Mouse (Mus musculus): ENCODE measurements around the gene Mrps24.

The Mrps24 gene

GRCm38 (mm10) chr11:5715630-5716105 is at the start of gene Mrps24:
TSS of gene Mrps24 (minus strand) at chr11:5715680.
- no peak for DNase-seq (ENCODE audit: low spot score in 2 of 2)

- DNase-seq (ENCODE audit: low spot score in 2 of 2): no peak
Observed at GRCm38 (mm10) chr11:5762633-5762982, 47.1 kb upstream of the Mrps24 start.

- DNase-seq (ENCODE audit: low spot score in 2 of 2): peak; percentile 89 to 95
Observed at GRCm38 (mm10) chr11:5761820-5762632, 46.5 kb upstream of the Mrps24 start, which contains the start of gene Urgcp. TSS of gene Urgcp (minus strand) at chr11:5762376.

GRCm38 (mm10) chr11:5753755-5754154 is 38.3 kb upstream of the Mrps24 start:
- DNase-seq (ENCODE audit: low spot score in 2 of 2): no peak

- DNase-seq (ENCODE audit: low spot score in 2 of 2): no peak
Observed at GRCm38 (mm10) chr11:5744951-5745350, 29.5 kb upstream of the Mrps24 start.

GRCm38 (mm10) chr11:5742106-5742505 is 26.6 kb upstream of the Mrps24 start:
- DNase-seq (ENCODE audit: low spot score in 2 of 2): no peak

GRCm38 (mm10) chr11:5740965-5741627 is 25.6 kb upstream of the Mrps24 start:
- peak; percentile 63 to 70 for DNase-seq (ENCODE audit: low spot score in 2 of 2)

GRCm38 (mm10) chr11:5740599-5740964 is 25.1 kb upstream of the Mrps24 start:
- DNase-seq (ENCODE audit: low spot score in 2 of 2): peak in 1 of 2 experiments; percentile 59

GRCm38 (mm10) chr11:5739846-5740245 is 24.4 kb upstream of the Mrps24 start:
- DNase-seq (ENCODE audit: low spot score in 2 of 2): no peak

GRCm38 (mm10) chr11:5738888-5739632 is 23.6 kb upstream of the Mrps24 start:
- no peak for DNase-seq (ENCODE audit: low spot score in 2 of 2)

GRCm38 (mm10) chr11:5737137-5737536 is 21.7 kb upstream of the Mrps24 start:
- DNase-seq (ENCODE audit: low spot score in 2 of 2): no peak

- DNase-seq (ENCODE audit: low spot score in 2 of 2): no peak
Observed at GRCm38 (mm10) chr11:5734323-5734722, 18.8 kb upstream of the Mrps24 start.

- no peak for DNase-seq (ENCODE audit: low spot score in 2 of 2)
Observed at GRCm38 (mm10) chr11:5732401-5732800, 16.9 kb upstream of the Mrps24 start.

- no peak for DNase-seq (ENCODE audit: low spot score in 2 of 2)
Observed at GRCm38 (mm10) chr11:5729582-5729981, 14.1 kb upstream of the Mrps24 start.

- no peak for DNase-seq (ENCODE audit: low spot score in 2 of 2)
Observed at GRCm38 (mm10) chr11:5718611-5719354, 3.3 kb upstream of the Mrps24 start.

- no peak for DNase-seq (ENCODE audit: low spot score in 2 of 2)
Observed at GRCm38 (mm10) chr11:5716938-5717705, 1.6 kb upstream of the Mrps24 start.

GRCm38 (mm10) chr11:5716246-5716645 is 766 bp upstream of the Mrps24 start:
- no peak for DNase-seq (ENCODE audit: low spot score in 2 of 2)

- no peak for DNase-seq (ENCODE audit: low spot score in 2 of 2)
Observed at GRCm38 (mm10) chr11:5715179-5715578, 301 bp downstream of the Mrps24 start.

- peak; percentile 82 to 84 for DNase-seq (ENCODE audit: low spot score in 2 of 2)
Observed at GRCm38 (mm10) chr11:5707530-5708353, 7.7 kb downstream of the Mrps24 start.

Data from urinary bladder, adult 18-20 months (tissue).